Mouse (Mus musculus) cerebellum, postnatal 25 days (tissue): ENCODE measurements around the gene Fzd7.
A peak's percentile ranks its signal among the peaks of the same experiment; 100 is the strongest.

Experiments used
- DNase-seq, 2 experiments: peaks; one replicate each; pipeline ENCODE4 v3.0.0; 2021; ENCODE audit warnings: mixed read lengths in 2 of 2

The Fzd7 gene

GRCm38 (mm10) chr1:59503659-59504301 lies 21.6 kb downstream of the Fzd7 start:
- DNase-seq = no peak

DNA sequence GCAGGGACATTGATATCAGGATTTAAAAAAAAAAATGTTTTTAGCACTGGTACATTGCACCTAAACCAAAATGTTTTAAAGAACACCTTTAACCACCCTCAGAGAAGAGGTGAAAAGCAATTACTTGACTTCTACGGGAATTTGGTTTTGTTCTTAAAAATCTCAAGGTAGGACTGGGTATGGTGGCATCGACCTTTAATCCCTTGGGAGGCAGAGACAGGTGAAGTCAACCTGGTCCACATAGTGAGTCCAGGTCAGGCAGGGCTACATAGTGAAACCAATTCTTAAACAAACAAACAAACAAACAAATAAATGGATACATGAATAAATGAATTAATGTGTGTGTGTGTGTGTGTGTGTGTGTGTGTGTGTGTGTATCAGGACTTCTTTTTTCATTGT lies 22.1 kb downstream of the Fzd7 start:
- no peak for DNase-seq

- no peak for DNase-seq
These were observed 26.4 kb downstream of the Fzd7 start for GRCm38 (mm10) chr1:59508463-59509139.

GRCm38 (mm10) chr1:59511566-59512270 lies 29.5 kb downstream of the Fzd7 start:
- peak in 1 of 2 experiments; percentile 47 for DNase-seq

GRCm38 (mm10) chr1:59516026-59516917 lies 34.0 kb downstream of the Fzd7 start, which contains the start of gene Gm973:
Gene Gm973, plus strand, starts transcription at chr1:59516264.
- DNase-seq = peak in 1 of 2 experiments; percentile 20

DNA sequence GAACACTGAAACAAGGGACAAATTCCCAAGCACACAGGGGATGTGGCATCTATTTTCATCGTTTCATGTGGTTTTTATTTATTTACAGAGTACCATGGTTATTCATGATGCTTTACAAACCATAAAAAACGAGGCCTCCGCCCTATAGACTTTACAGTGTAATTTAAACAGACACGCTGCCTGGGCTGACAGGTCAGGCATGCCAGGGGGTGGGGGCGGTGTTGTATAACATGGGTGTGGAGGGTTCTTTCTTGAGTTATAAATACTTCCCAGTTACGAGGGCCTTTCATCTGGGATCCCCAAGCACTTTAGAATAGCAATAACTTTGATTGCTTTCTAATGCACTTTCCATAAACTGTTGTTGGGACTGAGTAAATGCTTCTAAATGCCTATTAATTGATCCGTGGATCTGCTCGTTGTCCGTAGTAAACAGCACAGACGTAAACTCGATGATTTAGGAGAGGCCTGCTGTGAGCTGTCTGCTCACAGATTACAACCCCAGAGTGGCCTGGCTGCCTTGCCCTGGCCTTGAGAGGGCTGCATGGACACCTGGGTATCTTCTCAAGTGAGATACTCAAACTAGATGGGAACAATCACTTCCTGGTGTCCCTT lies 38.1 kb downstream of the Fzd7 start:
- DNase-seq = no peak

- no peak for DNase-seq
These were observed 40.2 kb downstream of the Fzd7 start for GRCm38 (mm10) chr1:59522456-59522855.

GRCm38 (mm10) chr1:59523378-59523958 lies 41.2 kb downstream of the Fzd7 start:
- no peak for DNase-seq

GRCm38 (mm10) chr1:59524071-59524470 lies 41.8 kb downstream of the Fzd7 start:
- no peak for DNase-seq

- DNase-seq = no peak
These were observed 42.5 kb downstream of the Fzd7 start for GRCm38 (mm10) chr1:59524759-59525158.

DNA sequence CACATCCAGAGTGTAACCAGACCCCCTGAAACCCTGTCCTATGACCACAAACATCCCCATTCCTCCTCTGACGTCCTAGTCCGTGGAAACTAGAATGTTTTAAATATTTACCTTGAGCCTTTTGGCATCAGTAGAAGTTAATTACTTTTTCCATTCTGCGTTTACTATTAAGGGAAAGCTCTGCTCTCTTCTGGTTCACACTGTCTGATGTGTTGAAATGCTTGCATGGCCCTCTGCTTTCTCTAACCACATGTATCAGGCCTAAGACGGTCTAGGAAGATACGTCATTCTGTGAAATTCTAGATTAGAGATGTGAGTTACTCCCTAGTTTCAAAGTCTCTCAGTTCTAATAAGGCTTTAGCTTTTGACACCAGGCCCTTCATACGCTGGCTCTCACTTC lies 45.0 kb downstream of the Fzd7 start:
- no peak for DNase-seq

- peak; percentile 48 to 50 for DNase-seq
These were observed 53.0 kb downstream of the Fzd7 start for GRCm38 (mm10) chr1:59534976-59535810.
